Mouse (Mus musculus) T-cell, adult 2 months (primary cell): ENCODE results near the gene Skp2.
"Not testable (repeated sequence)": the region's sequence is repeated elsewhere in the genome, so short reads cannot be mapped to it uniquely, and the experiment has no call there.

Experiments used
- DNase-seq: peaks from one replicate; pipeline ENCODE4 v3.0.0; 2022; ENCODE audit warnings: low spot score

The Skp2 gene

GRCm38 (mm10) chr15:9155325-9155724, at the start of gene Skp2:
Gene Skp2 (minus strand): TSS chr15:9155425.
- DNase-seq, result no peak

- no peak for DNase-seq
Observed at GRCm38 (mm10) chr15:9198421-9198820, 43.2 kb upstream of the Skp2 start.

DNA sequence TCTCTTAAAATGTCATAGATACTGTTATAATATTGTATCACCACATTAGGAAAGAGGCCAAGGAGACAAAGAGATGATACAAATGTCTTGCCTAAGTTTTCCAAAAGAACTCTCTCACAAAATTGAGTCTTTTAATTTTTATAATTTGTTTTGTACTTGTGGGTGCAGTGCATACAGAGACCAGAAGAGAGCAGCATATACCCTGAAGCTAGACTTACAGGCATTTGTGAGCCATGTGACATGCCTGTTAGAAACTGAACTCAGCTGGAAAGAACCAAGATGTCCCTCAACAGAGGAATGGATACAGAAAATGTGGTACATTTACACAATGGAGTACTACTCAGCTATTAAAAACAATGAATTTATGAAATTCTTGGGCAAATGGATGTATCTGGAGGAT, 37.5 kb upstream of the Skp2 start:
- not testable (repeated sequence) for DNase-seq

DNA sequence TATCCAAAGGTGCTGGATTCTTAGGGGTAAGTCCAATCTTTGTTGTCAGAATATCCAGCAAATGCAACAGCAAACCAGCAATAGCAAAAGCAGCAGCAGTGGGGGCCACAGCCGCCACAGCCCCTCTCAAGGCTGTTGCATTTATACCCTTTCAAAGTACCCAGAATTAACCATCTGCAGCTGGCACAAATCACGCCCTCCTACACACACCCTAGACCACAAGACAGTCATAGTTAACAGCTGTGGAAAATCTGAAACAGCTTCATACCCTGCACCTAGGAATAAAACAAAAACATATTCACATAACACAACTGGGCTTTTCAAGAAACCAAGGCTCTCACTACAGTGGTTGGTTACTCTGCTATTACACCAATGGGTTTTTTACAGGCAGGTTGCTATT, 34.6 kb upstream of the Skp2 start:
- DNase-seq, result no peak

DNA sequence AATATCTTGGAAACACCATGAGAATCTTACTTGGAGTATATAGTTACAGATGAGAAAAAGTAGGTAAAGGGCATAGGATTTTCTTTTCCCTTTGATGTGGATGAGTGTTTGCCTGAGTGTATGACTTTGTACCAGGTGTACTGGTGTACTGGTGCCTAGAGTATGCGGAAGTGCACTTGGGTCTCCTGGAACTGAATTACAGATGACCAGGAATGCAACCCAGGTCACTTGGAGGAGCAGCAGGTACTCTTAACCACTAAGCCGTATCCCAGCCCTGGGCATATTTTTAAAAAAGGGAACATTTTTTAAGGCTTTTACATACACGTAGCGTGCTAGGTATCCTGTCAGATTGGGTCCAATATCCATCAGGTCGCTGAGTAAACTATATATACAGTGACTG, 28.8 kb upstream of the Skp2 start:
- DNase-seq, result no peak

DNA sequence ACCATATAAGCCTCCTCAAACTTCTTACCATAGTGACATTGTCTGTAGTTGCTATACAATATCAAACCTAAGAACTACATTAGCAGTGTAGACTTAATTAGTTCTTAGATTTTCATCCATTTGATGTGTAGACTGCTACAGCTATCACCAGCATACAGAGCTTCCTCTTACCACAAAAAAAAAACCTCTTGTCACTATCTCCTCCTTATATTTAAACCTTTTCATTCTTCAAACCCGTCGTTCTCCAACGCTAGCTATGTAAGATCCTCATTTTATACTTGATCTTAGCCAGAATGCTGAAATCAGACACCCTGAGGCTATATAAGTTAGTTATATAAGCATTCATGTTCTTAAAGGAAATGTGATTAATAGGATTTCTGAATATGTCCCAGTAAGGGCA, 21.8 kb upstream of the Skp2 start:
- DNase-seq, result no peak

GRCm38 (mm10) chr15:9164125-9164524, 8.9 kb upstream of the Skp2 start:
- DNase-seq, result no peak

DNA sequence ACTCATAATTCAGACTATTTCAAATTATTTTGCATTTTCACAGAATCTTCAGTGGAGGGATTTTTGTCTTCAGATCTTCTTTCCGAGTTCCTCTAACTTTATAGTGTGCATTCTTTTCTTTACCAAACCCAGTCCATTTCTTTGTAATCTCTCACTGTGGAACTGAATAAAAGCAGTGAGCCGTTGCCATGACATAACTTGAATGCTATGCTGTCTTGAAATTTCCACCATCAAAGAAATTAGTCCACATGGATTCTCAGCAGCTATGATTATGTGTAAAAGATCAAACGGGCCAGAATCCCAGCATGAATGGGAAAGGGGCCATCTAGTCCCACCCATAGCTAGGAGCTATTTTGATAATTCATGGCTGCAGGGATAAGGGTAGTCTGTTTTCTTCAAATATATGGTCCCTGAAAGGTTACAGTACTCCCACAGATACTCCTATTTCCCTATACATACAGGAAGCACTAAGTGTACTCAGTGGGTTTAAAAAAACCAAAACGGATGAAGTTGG, 7.4 kb upstream of the Skp2 start:
- no peak for DNase-seq

DNA sequence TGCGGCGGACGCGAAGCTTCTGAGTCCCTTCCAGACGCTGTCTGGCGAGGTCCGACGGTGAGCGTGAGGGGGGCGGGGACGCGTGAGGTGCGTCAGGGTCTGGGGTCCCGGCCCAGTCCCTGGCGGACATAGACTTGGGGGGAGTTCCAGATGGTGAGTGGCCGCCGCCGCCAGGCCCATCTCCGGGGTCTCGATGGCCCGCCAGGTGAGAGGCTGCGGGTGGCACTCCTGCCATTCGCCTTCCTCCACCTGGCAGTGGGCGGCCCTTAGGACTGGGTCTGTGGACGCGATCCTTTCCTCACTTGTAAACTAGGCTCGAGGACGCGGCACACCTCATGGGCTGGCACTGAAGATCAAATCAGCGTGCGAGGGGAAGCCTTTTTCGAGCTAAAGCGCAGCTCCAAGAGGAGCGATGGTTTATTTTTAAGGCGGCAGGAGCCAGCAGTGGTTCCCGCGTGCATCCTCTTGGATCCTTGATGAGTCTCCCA, 14.5 kb downstream of the Skp2 start:
- peak; percentile 45 for DNase-seq

DNA sequence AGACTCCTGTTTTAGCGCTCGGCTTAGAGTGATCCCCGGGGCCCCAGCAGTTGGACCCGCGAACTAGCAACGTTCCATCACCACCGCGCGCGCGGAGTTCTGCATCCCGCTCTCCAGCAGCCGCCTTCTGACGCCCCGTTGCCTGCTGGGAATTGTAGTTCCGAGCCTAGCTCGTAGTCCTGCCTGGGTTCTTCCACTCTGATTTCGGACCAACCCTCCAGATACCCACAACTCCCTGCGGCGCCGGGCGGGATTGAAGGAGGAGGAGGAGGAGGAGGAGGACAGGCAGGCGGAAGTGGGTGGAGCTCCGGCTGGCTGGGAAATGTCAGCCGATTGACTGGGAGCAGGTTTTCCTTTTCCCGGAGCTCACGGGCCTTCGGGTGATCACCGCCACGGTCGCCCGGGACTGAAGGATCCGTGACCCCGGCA, 15.0 kb downstream of the Skp2 start, which contains the start of gene Lmbrd2:
Gene Lmbrd2, plus strand, starts transcription at position 299 of the 429 bp plus-strand sequence.
- peak; percentile 95 for DNase-seq

DNA sequence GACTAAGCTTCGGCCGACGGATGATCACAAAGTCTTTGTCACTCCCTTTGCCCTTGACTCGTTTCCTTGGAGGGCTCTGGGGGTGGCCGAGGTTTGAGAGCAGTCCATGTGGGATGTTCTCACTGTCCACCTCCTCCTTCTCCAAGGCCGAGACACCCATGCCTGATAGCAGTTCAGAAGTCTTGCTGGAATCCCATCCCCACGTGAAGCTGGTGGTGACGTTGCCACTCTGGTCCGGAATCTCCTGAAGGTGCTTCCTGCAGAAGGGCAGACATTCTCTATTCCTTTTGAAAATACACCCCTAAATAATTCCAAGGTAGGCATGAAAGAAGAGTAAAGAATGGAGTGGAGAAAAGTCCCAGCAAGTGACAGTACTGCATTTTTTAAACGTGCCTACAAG, 15.8 kb downstream of the Skp2 start:
- no peak for DNase-seq

DNA sequence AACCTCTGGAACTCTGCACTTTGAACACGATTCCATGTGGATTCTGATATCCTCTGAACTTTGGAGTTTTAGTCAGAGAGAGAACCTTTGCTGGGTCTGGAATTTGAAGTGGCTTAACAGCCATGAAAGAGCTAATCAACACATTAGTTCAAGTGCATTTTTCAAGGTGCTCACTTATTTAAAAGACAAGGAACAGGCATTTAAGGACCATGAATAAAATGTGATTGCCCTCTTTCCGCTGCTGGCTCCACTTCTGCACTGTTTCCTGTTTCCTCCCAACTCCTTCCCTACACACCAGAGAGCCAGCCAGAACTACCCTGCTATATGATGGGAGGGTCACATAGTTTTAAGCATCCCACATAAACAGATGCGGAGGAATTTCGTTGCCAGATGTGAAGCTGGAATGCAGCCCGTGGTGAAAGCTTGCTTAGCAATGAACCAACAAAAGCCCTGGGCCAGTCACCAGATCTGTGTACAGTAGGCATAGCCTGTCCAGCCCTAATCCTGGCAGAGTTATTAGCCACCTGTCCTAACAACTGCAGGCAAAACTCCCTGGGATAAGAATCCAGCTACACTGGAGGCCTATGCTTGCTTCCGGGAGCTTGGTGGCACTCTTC, 20.2 kb downstream of the Skp2 start:
- DNase-seq, result no peak

GRCm38 (mm10) chr15:9132693-9133443, 22.4 kb downstream of the Skp2 start:
- no peak for DNase-seq

DNA sequence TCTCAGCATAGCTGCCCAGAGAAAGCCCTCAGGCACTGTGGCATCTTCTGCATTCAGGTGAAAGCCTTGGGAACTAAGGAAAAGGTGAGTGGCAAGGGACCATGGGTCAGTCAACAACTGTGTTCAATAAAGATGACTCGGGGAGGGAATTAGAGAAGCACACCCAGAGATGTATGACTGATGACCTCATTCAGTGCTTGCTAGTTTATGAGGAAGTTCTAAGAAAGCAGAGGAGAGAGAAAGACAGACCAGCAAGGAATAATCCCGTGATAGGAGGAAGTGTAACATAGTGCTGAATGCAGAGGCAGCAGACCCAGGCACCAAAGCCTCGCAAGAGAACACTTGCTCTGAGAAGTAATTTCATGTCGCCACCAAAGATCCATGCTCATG, 23.7 kb downstream of the Skp2 start:
- no peak for DNase-seq

GRCm38 (mm10) chr15:9130772-9131498, 24.3 kb downstream of the Skp2 start:
- DNase-seq, result no peak

- DNase-seq, result no peak
Observed at GRCm38 (mm10) chr15:9127051-9127791, 28.0 kb downstream of the Skp2 start.

DNA sequence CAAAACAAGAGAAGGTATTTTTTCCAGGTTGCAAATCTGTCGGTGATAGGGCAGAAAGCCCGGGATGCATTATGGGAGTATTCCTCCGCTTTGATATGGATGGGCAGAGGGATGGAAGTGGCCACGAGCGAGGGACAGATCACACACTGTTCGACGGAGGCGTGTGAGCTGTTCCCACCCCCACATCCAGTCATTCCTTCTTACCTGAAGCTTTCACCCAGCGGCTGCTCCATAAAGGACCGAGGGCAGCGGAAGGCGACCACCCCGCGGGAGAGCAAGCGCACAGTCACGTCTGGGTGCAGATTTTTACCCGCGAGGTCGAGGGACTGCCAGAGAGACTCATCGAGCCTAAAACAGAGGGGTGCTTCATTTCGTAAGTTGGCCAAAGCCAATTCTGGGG, 30.4 kb downstream of the Skp2 start:
- DNase-seq, result no peak

DNA sequence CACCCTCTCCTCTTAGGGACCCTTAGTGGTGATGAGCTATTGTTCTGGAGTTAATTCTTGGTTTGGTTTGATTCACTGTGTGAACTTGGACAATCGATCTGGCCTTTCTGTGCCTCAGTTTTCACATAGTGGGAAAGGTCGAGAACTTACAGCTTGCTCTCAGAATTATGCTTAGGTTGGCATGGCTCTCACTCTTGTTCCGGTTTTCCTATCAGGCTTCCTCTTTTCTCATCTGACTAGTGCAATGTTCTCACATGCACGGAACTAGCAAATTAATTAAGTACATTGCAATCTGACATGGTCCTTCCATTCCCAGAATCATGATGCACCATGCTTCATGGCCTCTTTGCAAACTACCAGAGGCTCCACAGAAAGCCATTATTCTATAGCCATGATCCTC, 32.2 kb downstream of the Skp2 start:
- no peak for DNase-seq

GRCm38 (mm10) chr15:9120081-9120480, 35.1 kb downstream of the Skp2 start:
- peak; percentile 22 for DNase-seq

- DNase-seq, result no peak
Observed at GRCm38 (mm10) chr15:9118852-9119251, 36.4 kb downstream of the Skp2 start.

- DNase-seq, result no peak
Observed at GRCm38 (mm10) chr15:9114599-9114998, 40.6 kb downstream of the Skp2 start.

DNA sequence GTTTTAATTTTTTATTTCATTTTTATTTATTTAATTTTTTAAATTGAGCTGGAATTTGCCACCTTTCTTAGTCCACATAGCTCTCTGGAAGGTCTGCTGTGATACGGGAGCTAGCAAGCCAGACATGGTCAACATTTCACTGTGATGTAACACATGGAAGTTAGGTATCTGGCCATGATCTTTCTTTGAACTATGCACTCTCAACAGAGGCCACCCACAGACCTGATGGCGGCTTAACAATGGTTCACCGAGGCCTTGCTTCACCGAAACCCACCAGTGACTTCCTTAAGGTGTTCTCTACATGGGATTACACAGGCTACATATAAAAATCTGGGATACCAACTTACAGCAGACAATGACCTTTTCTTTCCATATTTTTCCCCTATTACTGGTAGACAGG, 41.1 kb downstream of the Skp2 start:
- no peak for DNase-seq
